Mouse (Mus musculus) myocyte (in vitro differentiated cells): ENCODE data around the gene Vps26b.

Experiments used
- MAX ChIP-seq: IDR thresholded peaks from one replicate; pipeline ENCODE4 v1.6.1; 2011; ENCODE audit warnings: low read depth, mild to moderate bottlenecking, control low read depth
- TCF12 ChIP-seq: IDR thresholded peaks from one replicate; pipeline ENCODE4 v1.6.1; 2011; ENCODE audit warnings: mild to moderate bottlenecking, control low read depth; ENCODE audit not compliant: poor library complexity, insufficient read depth, severe bottlenecking

GRCm38 (mm10) chr9:27029828-27030762 lies at the start of gene Vps26b, which contains the start of gene Ncapd3:
- TF ChIP-seq MAX = no peak
- TF ChIP-seq TCF12 = no peak
